Mouse (Mus musculus) E14TG2a.4 (cell line): ENCODE measurements at regions not wholly inside any gene's neighbourhood (a gene's known extent, or its start where the extent isn't known, plus 50 kb on each side); places are given as distances from the start of the nearest gene placed in this dataset.

Experiments
- CTCF ChIP-seq: conservative IDR thresholded peaks from 2 replicates; pipeline ENCODE4 v1.5.1; 2014; ENCODE audit warnings: low read length
- NANOG ChIP-seq: IDR thresholded peaks from 2 replicates; pipeline ENCODE4 v1.6.1; 2014; ENCODE audit warnings: borderline replicate concordance, low read length, mixed read lengths

GRCm38 (mm10) chr2:167775218-167775915, 85.7 kb upstream of the Tmem189 start:
- TF ChIP-seq CTCF (no peak), NANOG (no peak)
